Mouse (Mus musculus): ENCODE measurements at regions not wholly inside any gene's neighbourhood (a gene's known extent, or its start where the extent isn't known, plus 50 kb on each side); places are given as distances from the start of the nearest gene placed in this dataset.

DNA sequence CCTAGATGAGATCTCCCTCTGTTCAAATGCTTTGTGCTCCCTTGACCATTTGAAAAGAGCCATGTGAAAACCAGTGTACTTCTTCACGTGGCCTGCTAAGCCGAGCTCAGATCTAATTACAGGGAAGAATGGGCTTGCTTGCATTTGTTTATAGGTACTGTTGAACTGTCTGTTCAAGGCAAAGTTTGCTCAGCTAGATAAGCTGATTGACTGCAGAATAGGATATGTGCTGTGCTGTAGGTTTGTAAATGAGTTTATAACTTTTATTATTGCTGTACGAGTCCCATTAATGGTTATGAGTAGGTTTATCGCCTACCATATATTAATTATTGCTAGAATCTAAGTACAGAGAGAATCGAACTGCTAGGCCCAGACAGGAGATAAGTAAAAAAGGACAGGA lies 207.5 kb downstream of the Gm5447 start:
- 28% methylated on average over 5 of the region's 5 CpGs for WGBS
- Histone ChIP-seq H3K4me1 (ENCODE audit: control insufficient read depth, insufficient read depth, insufficient read length, low read length) (peaks cover 38% of the 10 kb centered on the region), H3K27me3 (ENCODE audit: control insufficient read depth, insufficient read depth, low read length) (peaks cover 5% of the 10 kb centered on the region; the same call in 1 of the 2 replicates), H3K4me3 (ENCODE audit: low read depth, low read length) (no peak overlapping the region), H3K36me3 (ENCODE audit: control insufficient read depth, insufficient read depth, low read length) (no peaks in the 10 kb centered on the region), H3K27ac (ENCODE audit: insufficient read depth, low read depth, low read length) (peak overlapping the region; percentile 75; the same call in 1 of the 2 replicates)
- TF ChIP-seq POLR2A (IDR thresholded peaks at IDR 0.05; ENCODE audit: low read depth, low read length) (no peak), CTCF (IDR thresholded peaks at IDR 0.05; ENCODE audit: extremely low read depth, insufficient read length, insufficient replicate concordance, low read depth, low read length) (no peak)

DNA sequence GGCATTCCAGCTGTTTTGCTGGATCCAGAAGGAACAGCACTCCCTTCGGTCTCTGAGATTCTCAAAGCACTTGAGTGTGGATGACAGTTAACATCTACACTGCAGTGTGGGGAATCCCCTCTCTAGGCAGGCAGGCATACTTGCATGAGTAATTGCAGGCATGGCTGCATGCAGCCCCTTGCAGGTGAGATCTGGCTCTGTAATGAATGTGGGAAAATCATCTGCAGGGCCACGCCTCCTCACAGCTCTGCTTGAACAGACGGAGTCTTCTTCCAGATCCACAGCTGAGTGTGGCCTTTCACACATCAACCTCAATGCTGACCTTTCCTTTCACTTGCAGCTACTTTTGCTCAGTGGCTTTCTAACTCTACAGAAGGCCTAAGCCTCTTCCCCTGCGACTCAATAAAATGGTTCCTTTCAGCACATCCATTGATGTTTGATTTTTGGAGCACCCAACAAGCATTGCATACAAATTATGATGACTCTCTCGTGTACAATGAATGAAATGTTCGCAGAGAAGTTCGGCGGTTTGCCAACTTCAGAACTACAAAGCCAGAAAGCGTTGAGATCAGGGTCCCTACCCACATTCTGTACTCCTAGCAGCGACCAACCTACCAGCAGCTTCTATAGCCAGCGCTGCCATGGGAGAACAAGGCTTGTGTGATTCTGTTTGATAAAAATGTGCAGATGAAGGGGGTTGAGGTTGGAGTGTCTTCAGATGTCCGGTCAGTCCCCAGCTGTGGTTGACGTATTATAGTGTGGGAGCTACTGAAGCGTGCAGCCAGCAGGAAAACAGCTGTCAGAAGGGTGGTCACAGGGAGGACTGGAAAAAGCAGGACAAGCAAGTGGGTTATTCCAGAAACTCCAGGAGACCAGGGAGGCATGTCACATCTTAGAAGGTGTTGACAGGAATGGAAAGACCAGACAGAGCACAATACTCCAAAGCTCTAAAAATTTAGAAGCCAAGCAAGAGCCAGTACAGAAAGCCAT lies 211.1 kb downstream of the Gm5447 start:
- Histone ChIP-seq H3K36me3 (ENCODE audit: control insufficient read depth, insufficient read depth, low read length) (no peaks in the 10 kb centered on the region), H3K27ac (ENCODE audit: insufficient read depth, low read depth, low read length) (peak overlapping the region; percentile 2; the same call in 1 of the 2 replicates), H3K4me3 (ENCODE audit: low read depth, low read length) (no peak overlapping the region), H3K27me3 (ENCODE audit: control insufficient read depth, insufficient read depth, low read length) (peaks cover 5% of the 10 kb centered on the region; the same call in 1 of the 2 replicates), H3K4me1 (ENCODE audit: control insufficient read depth, insufficient read depth, insufficient read length, low read length) (peaks cover 21% of the 10 kb centered on the region; the same call in 1 of the 2 replicates)
- WGBS = 80% methylated on average over 14 of the region's 14 CpGs
- TF ChIP-seq POLR2A (IDR thresholded peaks at IDR 0.05; ENCODE audit: low read depth, low read length) = no peak
- TF ChIP-seq CTCF (IDR thresholded peaks at IDR 0.05; ENCODE audit: extremely low read depth, insufficient read length, insufficient replicate concordance, low read depth, low read length) = no peak

DNA sequence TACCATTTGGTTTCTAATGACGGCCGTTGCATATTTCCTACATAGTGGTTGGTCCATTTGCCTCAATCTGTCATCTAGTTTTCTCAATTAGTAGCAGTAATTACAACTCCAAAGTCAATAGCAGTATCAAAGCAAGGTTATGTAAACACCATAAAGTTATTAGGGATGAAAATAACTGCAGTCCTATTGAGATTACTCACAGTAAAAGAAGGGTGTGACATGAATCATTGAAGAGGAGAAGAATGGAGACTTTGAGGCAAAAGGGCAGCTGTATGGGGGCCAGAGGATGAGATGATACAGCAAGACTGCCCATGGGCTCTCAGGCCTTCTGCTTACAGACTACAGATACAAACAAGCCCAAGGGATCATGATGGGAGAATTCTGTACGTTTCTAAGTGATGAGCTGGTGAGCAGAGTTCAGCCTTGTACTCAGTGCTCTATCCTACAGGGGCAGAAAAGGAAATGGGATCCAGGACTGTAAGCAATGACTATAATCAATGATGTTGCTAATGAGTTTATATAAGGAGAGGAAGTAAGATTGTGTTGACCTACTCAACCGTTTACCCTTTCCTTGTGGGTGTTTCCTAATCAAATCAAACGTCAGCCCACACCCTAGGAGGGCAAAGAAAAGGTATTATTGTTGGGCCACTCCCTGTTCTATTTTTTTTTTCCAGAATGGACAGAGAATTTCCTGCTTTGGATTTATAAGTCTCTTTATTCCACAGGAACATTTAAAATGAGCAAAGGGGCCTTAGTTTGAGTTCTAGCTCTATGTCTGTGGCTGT lies 213.0 kb downstream of the Gm5447 start:
- no peak overlapping the region for H3K4me3 ChIP-seq (ENCODE audit: low read depth, low read length)
- TF ChIP-seq CTCF (IDR thresholded peaks at IDR 0.05; ENCODE audit: extremely low read depth, insufficient read length, insufficient replicate concordance, low read depth, low read length) (no peak), POLR2A (IDR thresholded peaks at IDR 0.05; ENCODE audit: low read depth, low read length) (no peak)
- H3K27ac ChIP-seq (ENCODE audit: insufficient read depth, low read depth, low read length) = peak overlapping the region; percentile 87
- H3K4me1 ChIP-seq (ENCODE audit: control insufficient read depth, insufficient read depth, insufficient read length, low read length) = peaks cover 15% of the 10 kb centered on the region; the same call in 1 of the 2 replicates
- no peaks in the 10 kb centered on the region for H3K36me3 ChIP-seq (ENCODE audit: control insufficient read depth, insufficient read depth, low read length)
- WGBS = 19% methylated on average over 5 of the region's 5 CpGs
- peaks cover 5% of the 10 kb centered on the region; the same call in 1 of the 2 replicates for H3K27me3 ChIP-seq (ENCODE audit: control insufficient read depth, insufficient read depth, low read length)

DNA sequence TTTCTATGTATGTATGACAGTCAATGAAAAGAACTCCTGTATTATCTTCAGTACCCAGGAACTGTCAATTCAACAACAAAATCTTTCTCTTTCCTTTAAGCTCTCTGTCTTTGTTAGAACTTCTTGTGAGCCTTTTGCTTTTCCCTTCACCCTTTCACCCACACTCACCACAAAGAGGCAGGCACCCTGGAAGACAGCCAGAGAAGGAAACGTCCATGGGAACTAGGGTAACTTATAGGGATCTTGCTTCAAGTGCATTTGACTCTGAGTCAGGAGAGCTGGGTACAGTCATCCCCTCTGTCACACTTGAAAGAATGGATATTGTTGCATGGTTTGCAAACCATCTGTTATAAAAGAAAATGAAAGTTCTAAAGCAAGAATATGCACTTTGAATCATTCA lies 215.1 kb downstream of the Gm5447 start:
- H3K4me1 ChIP-seq (ENCODE audit: control insufficient read depth, insufficient read depth, insufficient read length, low read length) = peaks cover 13% of the 10 kb centered on the region; the same call in 1 of the 2 replicates
- H3K27ac ChIP-seq (ENCODE audit: insufficient read depth, low read depth, low read length) = no peak overlapping the region
- no peaks in the 10 kb centered on the region for H3K36me3 ChIP-seq (ENCODE audit: control insufficient read depth, insufficient read depth, low read length)
- H3K27me3 ChIP-seq (ENCODE audit: control insufficient read depth, insufficient read depth, low read length) = peaks cover 5% of the 10 kb centered on the region; the same call in 1 of the 2 replicates
- H3K4me3 ChIP-seq (ENCODE audit: low read depth, low read length) = no peak overlapping the region
- TF ChIP-seq POLR2A (IDR thresholded peaks at IDR 0.05; ENCODE audit: low read depth, low read length) (no peak), CTCF (IDR thresholded peaks at IDR 0.05; ENCODE audit: extremely low read depth, insufficient read length, insufficient replicate concordance, low read depth, low read length) (no peak)
- WGBS = 22% methylated on average over 1 of the region's 1 CpGs

DNA sequence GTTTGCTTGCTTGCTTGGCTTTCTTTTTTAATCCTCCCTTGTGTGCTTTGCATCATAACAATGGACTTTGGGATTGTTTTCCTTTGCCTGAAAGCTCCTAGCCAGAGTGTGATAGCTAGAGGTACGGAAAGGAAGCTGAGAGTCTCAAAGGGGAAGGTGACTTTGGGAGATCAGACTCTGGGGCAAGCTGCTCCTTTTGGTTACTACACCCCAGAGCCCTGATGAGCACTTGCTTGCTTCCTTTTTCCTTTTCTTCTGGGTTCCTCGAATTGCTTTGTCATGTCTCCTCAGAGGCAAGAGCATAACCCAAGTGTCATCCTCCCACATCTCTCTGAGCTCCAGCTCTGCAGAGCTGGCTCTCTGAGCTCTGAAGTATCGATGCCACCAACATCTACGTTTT lies 216.0 kb downstream of the Gm5447 start:
- Histone ChIP-seq H3K4me3 (ENCODE audit: low read depth, low read length) (no peak overlapping the region), H3K27me3 (ENCODE audit: control insufficient read depth, insufficient read depth, low read length) (peaks cover 5% of the 10 kb centered on the region; the same call in 1 of the 2 replicates), H3K36me3 (ENCODE audit: control insufficient read depth, insufficient read depth, low read length) (no peaks in the 10 kb centered on the region), H3K27ac (ENCODE audit: insufficient read depth, low read depth, low read length) (no peak overlapping the region), H3K4me1 (ENCODE audit: control insufficient read depth, insufficient read depth, insufficient read length, low read length) (peaks cover 9% of the 10 kb centered on the region; the same call in 1 of the 2 replicates)
- 76% methylated on average over 4 of the region's 4 CpGs for WGBS
- TF ChIP-seq POLR2A (IDR thresholded peaks at IDR 0.05; ENCODE audit: low read depth, low read length) (no peak), CTCF (IDR thresholded peaks at IDR 0.05; ENCODE audit: extremely low read depth, insufficient read length, insufficient replicate concordance, low read depth, low read length) (no peak)

DNA sequence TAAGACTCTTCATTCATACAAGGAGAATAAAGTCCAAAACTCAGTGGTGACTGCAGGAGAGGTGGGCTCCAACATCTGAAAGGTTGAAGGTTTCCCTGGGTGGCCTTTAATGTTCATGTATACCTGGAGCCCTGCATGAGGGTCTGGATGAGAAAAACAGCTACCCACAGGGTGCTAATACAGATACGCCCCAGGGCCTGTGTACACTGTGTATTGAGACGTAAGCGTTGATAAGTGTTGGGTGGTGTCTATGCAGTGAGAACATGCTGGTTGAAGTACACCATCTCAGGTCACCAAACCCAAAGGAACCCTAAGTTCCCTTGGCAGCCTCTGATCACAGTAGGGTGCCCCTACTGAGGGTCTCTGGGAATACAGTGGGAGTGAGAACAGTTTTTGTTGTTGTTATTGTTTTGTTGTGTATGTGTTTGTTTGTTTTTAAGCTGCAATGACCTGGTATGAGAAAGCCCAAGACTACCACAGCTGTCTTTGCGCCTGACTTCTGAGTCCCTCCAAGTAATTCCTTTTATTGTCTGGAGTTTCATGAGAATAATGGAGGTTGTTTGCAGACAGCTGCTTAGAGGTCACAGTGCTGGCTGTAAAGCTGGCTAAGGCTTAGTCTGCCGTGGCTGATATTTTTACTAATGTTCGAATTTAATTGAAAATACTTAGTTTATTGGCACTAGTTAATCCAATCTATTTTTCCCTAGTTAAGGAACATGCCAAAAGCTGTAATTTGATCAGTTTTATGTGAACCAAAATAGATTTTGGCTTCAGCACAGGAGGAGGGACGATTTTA lies 217.5 kb downstream of the Gm5447 start:
- Histone ChIP-seq H3K4me3 (ENCODE audit: low read depth, low read length) (no peak overlapping the region), H3K27ac (ENCODE audit: insufficient read depth, low read depth, low read length) (no peak overlapping the region), H3K4me1 (ENCODE audit: control insufficient read depth, insufficient read depth, insufficient read length, low read length) (peaks cover 3% of the 10 kb centered on the region; the same call in 1 of the 2 replicates), H3K36me3 (ENCODE audit: control insufficient read depth, insufficient read depth, low read length) (no peaks in the 10 kb centered on the region), H3K27me3 (ENCODE audit: control insufficient read depth, insufficient read depth, low read length) (peaks cover under 1% of the 10 kb centered on the region; the same call in 1 of the 2 replicates)
- 79% methylated on average over 7 of the region's 7 CpGs for WGBS
- no peak for TF ChIP-seq CTCF (IDR thresholded peaks at IDR 0.05; ENCODE audit: extremely low read depth, insufficient read length, insufficient replicate concordance, low read depth, low read length)

Data from small intestine, adult 2 months (tissue).